Mouse (Mus musculus) liver, adult 2 months (tissue): ENCODE data around the gene Cldn34c3.
"Not testable (repeated sequence)": the region's sequence is repeated elsewhere in the genome, so short reads cannot be mapped to it uniquely, and the experiment has no call there.

Source experiments
- CTCF ChIP-seq: fragments of 200-500 bp; IDR thresholded peaks from 2 replicates; pipeline ENCODE4 v1.5.1; 2011; ENCODE audit warnings: low read depth, low read length, control low read depth
- POLR2A ChIP-seq: fragments of 200-500 bp; IDR thresholded peaks from 2 replicates; pipeline ENCODE4 v1.6.1; 2011; ENCODE audit warnings: low read length, control low read depth; ENCODE audit not compliant: insufficient read depth; ENCODE audit errors: extremely low read depth

DNA sequence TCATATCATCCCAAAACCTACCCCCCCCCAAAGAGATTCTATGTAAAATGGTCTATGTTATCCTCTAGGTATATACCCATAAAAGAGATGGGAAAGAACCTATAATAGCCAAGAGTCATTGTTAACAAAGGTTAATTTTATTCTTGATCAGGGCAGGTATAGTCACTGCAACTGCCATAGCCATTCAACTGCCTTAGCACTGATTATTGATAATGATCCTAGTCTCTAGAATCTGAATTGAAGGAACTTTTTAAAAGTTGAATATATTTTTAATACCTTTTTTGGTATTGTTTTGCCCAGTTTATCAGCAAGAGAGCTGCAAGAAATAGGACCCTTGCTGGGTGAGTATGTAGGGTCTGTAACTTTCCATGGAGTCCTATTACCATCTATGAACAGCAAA, at the start of gene Cldn34c3:
- not testable (repeated sequence) for TF ChIP-seq CTCF, POLR2A
